Mouse (Mus musculus) hindbrain, embryonic 12.5 days (tissue): ENCODE results near the gene Lman2. TPM values are rescaled to one million over a fixed set of nuclear protein-coding genes. Genes with fewer than 3 reads are reported as not detected.

Source experiments
- ATAC-seq: fragments of 200-750 bp; cut with Nextera tagmentation; 2 replicates; pipeline ENCODE4 v1.8.0; 2017; ENCODE audit warnings: moderate TSS enrichment; ENCODE audit not compliant: low FRiP score
- H3K27ac ChIP-seq: fragments of 300-500 bp; sonication (generic); 2 replicates; pipeline ENCODE4 v1.5.1; 2016; ENCODE audit warnings: mild to moderate bottlenecking
- H3K27me3 ChIP-seq: fragments of 300-500 bp; sonication (generic); 2 replicates; pipeline ENCODE4 v1.6.1; 2016; ENCODE audit warnings: mild to moderate bottlenecking
- H3K36me3 ChIP-seq: fragments of 300-500 bp; sonication (generic); 2 replicates; pipeline ENCODE4 v1.6.1; 2016; ENCODE audit warnings: mild to moderate bottlenecking
- H3K4me1 ChIP-seq: fragments of 300-500 bp; sonication (generic); 2 replicates; pipeline ENCODE4 v1.6.1; 2016
- H3K4me2 ChIP-seq: fragments of 300-500 bp; sonication (generic); replicated peaks from 2 replicates; pipeline ENCODE4 v1.6.1; 2016; ENCODE audit warnings: mild to moderate bottlenecking
- H3K4me3 ChIP-seq: fragments of 300-500 bp; sonication (generic); 2 replicates; pipeline ENCODE4 v1.5.1; 2016; ENCODE audit warnings: mild to moderate bottlenecking
- H3K9ac ChIP-seq: fragments of 300-500 bp; sonication (generic); 2 replicates; pipeline ENCODE4 v1.6.1; 2016; ENCODE audit warnings: mild to moderate bottlenecking, moderate library complexity
- H3K9me3 ChIP-seq: fragments of 300-500 bp; sonication (generic); replicated peaks from 2 replicates; pipeline ENCODE4 v1.6.1; 2016; ENCODE audit warnings: mild to moderate bottlenecking
- WGBS: fragments of 180-500 bp; shearing (Covaris S2); methylation state at CpG from one replicate; pipeline ENCODE4 v1.1.7; 2016; 5-methylcytosine and 5-hydroxymethylcytosine counted together
- polyA plus RNA-seq: library from polyadenylated mRNA; unstranded; fragments of >200 nt; fragmentation: Nextera tagmentation; extraction: Ambion mirVana; gene quantifications from 2 replicates; pipeline ENCODE4 v1.2.1, GENCODE M21; 2016

Gene Lman2
- polyA plus RNA-seq, 1 experiment from 2014 or later = 88.1 TPM

DNA sequence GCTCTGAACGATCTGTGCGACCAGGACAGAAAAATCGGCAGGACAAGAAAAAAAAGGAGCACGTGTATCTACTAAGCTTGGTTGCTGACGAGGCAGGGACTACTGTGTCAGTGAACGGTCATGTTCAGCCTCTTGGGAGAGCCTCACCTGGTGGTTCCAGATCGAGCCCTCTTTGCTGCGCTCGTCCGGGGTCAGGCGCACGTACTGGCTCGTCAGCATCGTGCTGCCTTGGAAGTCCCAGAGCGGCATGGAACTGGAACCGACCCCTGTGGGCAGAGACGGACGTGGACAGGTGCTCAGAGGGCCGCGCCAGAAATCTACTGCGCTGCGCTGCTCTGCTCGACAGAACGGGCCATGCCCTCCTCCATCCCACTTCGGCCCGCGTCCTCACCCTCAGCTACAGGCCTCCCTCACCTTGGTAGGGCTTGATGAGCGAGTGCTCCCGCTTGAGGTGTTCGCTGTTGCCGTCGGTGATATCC is 570 bp downstream of the Lman2 start:
- peak overlapping the region; percentile 97 for H3K4me3 ChIP-seq
- H3K27me3 ChIP-seq = 0 out of 2 replicates have a peak, but pooled peaks cover 5% of the 10 kb centered on the region
- H3K9ac ChIP-seq = peak overlapping the region; percentile 92
- peak; percentile 62; the same call in 1 of the 2 replicates for ATAC-seq
- peaks cover 19% of the 10 kb centered on the region for H3K4me1 ChIP-seq
- 1% methylated on average over 32 of the region's 32 CpGs for WGBS
- H3K4me2 ChIP-seq = peak overlapping the region; percentile 91
- H3K9me3 ChIP-seq = no peaks in the 10 kb centered on the region
- H3K27ac ChIP-seq = peak overlapping the region; percentile 93
- H3K36me3 ChIP-seq = peaks cover 24% of the 10 kb centered on the region

DNA sequence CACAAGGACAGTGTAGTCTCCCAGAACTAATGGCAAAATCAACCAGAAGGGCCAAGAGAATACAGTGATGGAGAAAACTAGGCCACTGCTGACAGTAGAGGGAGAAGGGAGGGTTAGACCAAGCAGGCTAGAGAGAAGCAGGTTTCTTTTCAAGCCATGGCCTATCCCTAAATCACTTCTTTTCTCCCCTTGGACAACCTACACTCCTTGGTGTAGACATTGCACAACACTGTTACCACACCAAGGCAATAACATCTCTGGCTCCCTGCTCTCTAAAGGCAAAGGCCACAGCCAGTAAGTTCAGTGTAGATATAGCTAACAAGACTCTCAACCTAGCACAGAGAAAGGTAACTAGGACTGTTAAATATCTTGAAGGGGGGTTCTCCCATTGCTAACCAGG is 1.4 kb downstream of the Lman2 start:
- Histone ChIP-seq H3K4me2 (peak overlapping the region; percentile 91), H3K9me3 (no peaks in the 10 kb centered on the region), H3K4me3 (peak overlapping the region; percentile 97), H3K4me1 (peaks cover 19% of the 10 kb centered on the region), H3K36me3 (peaks cover 32% of the 10 kb centered on the region), H3K27ac (no peak overlapping the region), H3K27me3 (0 out of 2 replicates have a peak, but pooled peaks cover 5% of the 10 kb centered on the region), H3K9ac (peak overlapping the region; percentile 92; the same call in 1 of the 2 replicates)
- no peak for ATAC-seq

DNA sequence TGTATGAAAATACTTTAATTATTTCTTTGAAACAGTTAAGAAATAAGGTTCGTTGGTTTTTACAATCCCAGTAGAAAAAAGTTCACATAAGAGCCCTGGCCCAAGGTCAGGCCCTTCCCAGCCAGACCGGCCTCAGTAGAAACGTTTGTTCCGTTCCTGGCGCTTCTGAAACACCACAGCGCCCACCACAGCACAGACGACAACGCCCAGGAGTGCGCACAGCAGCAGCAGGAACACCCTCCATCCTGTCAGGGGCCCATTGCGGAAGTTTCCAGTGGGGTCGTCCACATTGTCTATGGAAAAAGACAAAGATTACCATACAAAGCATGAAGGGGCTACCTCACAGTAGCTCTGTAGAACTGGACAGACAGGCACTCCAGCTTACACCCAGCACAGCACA is 15.8 kb downstream of the Lman2 start:
- WGBS = 86% methylated on average over 11 of the region's 11 CpGs
- ATAC-seq = no peak
- Histone ChIP-seq H3K4me3 (no peak overlapping the region), H3K27ac (no peak overlapping the region), H3K27me3 (no peaks in the 10 kb centered on the region), H3K9me3 (no peaks in the 10 kb centered on the region), H3K4me2 (no peak overlapping the region), H3K36me3 (peaks cover 75% of the 10 kb centered on the region), H3K4me1 (no peaks in the 10 kb centered on the region), H3K9ac (no peak overlapping the region)

DNA sequence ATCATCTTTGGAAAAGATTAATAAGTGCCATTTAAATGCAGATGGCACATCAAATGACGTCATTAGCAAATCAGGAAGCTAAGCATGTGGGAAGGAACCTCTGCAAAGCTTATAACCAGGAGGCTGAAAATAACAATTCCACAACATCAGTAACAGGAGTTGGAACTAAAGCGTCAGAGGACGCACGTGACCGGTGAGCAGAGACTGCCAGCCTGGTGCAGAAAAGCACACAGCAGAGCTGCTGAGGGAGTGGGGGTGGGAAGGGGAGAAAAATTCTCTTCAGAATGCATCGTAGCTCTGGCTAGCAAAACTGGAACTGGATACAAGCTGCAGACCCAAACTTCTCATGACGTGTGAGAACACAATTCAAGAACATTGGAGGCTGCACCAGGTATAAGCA is 18.3 kb downstream of the Lman2 start:
- Histone ChIP-seq H3K9ac (no peak overlapping the region), H3K4me1 (no peaks in the 10 kb centered on the region), H3K27ac (no peak overlapping the region), H3K4me2 (no peak overlapping the region), H3K9me3 (no peaks in the 10 kb centered on the region), H3K4me3 (no peak overlapping the region), H3K27me3 (no peaks in the 10 kb centered on the region), H3K36me3 (peaks cover 56% of the 10 kb centered on the region)
- 89% methylated on average over 7 of the region's 7 CpGs for WGBS
- no peak for ATAC-seq

DNA sequence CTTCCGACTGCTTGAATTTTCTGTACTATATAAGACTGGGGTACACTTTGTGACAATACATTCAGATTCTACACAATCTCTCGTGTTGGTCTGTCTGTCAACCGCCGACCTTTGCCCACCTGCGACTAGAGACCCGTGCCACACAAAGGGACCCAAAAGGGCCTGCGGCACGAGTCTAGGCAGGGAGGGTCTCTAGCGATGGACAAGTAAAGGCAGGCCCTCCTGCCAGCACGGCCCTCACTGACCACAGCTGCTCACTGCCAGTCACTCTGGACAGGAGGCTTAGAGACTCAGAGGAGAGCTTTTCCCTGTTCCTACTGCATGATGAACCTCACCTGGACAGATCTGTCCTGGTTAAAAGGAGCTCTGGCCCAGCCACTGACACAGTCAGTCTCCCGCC is 20.1 kb downstream of the Lman2 start:
- H3K4me2 ChIP-seq = no peak overlapping the region
- no peaks in the 10 kb centered on the region for H3K27me3 ChIP-seq
- no peak overlapping the region for H3K4me3 ChIP-seq
- no peak overlapping the region for H3K27ac ChIP-seq
- WGBS = 38% methylated on average over 11 of the region's 11 CpGs
- peaks cover 39% of the 10 kb centered on the region for H3K36me3 ChIP-seq
- H3K9me3 ChIP-seq = no peaks in the 10 kb centered on the region
- ATAC-seq = no peak
- no peaks in the 10 kb centered on the region for H3K4me1 ChIP-seq
- H3K9ac ChIP-seq = no peak overlapping the region

DNA sequence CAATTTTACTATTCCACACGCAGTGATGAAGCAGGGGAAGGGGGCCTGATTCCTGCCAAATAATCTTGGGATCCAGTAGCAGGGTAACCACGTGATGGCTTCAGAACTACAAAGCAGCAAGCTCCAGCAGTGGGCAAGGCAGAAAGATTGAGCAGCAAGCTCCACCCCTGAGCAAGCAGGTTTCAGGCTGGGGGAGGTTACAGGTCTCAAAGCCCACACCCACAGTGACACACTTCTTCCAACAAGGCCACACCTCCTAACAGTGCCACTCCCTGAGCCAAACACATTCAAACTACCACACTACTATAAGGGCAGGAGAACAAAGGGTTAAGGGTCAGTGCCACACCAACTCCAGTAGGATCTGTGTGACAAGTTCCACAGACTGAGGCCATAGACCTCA is 23.3 kb downstream of the Lman2 start:
- Histone ChIP-seq H3K9me3 (no peaks in the 10 kb centered on the region), H3K27me3 (no peaks in the 10 kb centered on the region), H3K4me1 (no peaks in the 10 kb centered on the region), H3K4me3 (no peak overlapping the region), H3K9ac (no peak overlapping the region), H3K4me2 (no peak overlapping the region), H3K27ac (no peak overlapping the region), H3K36me3 (peaks cover 7% of the 10 kb centered on the region)
- WGBS = 40% methylated on average over 2 of the region's 2 CpGs
- no peak for ATAC-seq

DNA sequence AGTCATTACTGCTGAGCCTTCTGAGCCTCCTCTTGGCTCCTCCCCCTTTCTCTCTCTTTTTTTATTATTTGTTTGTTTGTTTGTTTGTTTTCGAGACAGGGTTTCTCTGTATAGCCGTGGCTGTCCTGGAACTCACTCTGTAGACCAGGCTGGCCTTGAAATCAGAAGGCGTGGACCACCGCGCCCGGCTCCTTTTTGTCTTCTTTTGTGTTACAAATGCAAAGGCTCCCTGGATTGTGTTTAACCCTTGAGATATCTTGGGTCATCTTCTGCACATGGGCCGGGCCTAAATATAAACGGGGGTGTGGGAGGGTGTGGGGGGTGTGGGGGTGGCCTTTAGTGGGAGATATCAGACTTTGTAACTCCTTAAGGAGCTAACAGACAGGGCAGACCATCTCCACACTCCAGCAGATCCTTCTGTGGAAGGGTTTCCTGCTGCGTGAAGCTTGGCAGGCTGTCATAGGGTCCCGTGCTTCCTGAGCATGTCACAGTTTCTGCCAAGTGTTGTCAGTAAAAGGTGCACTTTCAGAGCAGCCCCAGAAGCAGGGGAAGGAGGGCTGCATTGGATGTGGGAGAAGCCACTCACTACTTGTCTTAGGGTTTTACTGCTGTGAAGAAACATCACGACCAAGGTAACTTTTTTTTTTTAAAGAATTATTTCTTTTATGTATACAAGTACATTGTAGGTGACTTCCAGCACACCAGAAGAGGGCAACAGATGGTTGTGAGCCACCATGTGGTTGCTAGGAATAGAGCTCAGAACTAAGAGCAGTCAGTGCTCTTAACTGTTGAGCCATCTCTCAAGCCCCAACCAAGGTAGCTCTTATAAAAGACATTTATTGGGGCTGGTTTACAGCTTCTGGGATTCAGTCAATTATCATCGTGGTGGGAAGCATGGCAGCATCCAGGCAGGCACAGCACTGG is 24.2 kb downstream of the Lman2 start:
- Histone ChIP-seq H3K27ac (no peak overlapping the region), H3K27me3 (no peaks in the 10 kb centered on the region), H3K36me3 (no peaks in the 10 kb centered on the region), H3K4me2 (no peak overlapping the region), H3K9ac (no peak overlapping the region), H3K4me3 (no peak overlapping the region), H3K4me1 (no peaks in the 10 kb centered on the region), H3K9me3 (no peaks in the 10 kb centered on the region)
- ATAC-seq = no peak
- 62% methylated on average over 12 of the region's 12 CpGs for WGBS

DNA sequence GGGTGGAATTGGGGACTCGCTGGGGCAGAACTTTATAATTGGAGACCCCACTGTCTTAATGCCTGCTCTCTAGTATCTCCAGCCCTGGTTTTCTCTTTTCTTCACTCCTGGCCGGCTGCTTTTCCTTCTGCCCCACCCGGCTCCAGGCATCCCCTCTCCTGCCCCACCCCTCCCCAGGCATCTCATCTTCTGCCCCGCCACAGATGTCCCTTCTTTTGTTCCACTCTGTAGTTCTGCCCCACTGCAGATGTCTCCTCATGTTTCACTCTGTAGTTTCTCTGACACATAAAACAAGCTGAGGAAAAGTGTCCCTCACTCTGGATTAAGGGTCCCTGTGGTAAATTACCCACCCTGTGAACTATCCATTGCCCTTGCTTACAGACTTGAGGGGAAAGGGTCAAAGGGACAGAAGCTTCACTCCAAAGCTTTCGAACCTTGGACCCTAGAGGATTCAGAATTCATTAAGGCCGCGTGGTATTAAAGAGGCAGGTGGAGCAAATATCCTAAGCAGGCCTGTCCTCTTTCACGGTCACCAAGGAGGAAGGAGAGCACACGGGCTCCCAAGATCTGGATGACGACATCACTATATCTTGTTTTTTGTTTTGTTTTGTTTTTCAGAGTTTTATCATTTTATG is 25.1 kb downstream of the Lman2 start:
- Histone ChIP-seq H3K9ac (no peak overlapping the region), H3K9me3 (no peaks in the 10 kb centered on the region), H3K4me2 (no peak overlapping the region), H3K36me3 (no peaks in the 10 kb centered on the region), H3K4me3 (no peak overlapping the region), H3K27me3 (no peaks in the 10 kb centered on the region), H3K4me1 (no peaks in the 10 kb centered on the region), H3K27ac (no peak overlapping the region)
- 67% methylated on average over 9 of the region's 10 CpGs for WGBS
- ATAC-seq = no peak

DNA sequence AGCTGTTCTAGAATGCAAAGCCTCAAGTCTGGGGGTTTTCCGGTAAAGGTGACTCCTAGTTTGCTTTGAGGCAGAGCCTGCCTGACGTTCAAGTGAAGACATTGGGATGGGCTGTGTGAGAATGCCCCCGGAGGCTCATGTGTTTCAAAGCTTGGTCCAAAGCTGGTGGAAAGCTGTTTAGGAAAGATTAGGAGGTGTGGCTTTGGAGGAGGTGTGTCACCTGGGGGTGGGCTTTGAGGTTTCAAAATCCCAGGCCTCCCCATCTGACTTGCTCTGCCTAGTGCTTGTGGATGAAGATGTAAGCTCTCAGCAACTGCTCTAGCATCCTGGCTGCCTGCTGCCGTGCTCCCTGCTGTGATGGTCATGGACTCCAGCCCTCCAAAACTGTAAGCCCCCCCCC is 26.9 kb downstream of the Lman2 start:
- no peaks in the 10 kb centered on the region for H3K36me3 ChIP-seq
- H3K9ac ChIP-seq = no peak overlapping the region
- peaks cover 5% of the 10 kb centered on the region for H3K4me1 ChIP-seq
- no peak overlapping the region for H3K4me2 ChIP-seq
- H3K4me3 ChIP-seq = no peak overlapping the region
- WGBS = 91% methylated on average over 4 of the region's 4 CpGs
- H3K27ac ChIP-seq = no peak overlapping the region
- H3K27me3 ChIP-seq = no peaks in the 10 kb centered on the region
- H3K9me3 ChIP-seq = no peaks in the 10 kb centered on the region
- ATAC-seq = no peak

DNA sequence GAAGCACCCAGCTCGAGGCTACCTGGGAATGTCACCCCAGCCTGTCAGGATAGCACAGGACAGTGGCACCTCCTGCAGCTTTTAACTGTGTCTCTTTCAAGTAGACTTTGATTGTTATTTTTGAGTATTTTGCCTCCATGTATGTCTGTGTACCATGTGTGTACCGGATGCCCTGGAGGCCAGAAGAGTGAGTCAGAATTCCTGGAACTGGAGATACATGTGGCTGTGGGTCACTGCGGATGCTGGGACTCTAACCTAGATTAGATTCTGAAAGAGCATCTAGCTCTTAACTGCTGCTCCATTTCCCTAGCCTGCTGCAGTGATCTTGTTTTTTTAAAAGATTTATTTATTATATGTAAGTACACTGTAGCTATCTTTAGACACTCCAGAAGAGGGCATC is 30.3 kb downstream of the Lman2 start:
- Histone ChIP-seq H3K36me3 (no peaks in the 10 kb centered on the region), H3K4me3 (no peak overlapping the region), H3K9me3 (no peaks in the 10 kb centered on the region), H3K27ac (no peak overlapping the region), H3K4me1 (peaks cover 30% of the 10 kb centered on the region), H3K9ac (no peak overlapping the region), H3K4me2 (no peak overlapping the region), H3K27me3 (no peaks in the 10 kb centered on the region)
- ATAC-seq = no peak
- 94% methylated on average over 3 of the region's 3 CpGs for WGBS

DNA sequence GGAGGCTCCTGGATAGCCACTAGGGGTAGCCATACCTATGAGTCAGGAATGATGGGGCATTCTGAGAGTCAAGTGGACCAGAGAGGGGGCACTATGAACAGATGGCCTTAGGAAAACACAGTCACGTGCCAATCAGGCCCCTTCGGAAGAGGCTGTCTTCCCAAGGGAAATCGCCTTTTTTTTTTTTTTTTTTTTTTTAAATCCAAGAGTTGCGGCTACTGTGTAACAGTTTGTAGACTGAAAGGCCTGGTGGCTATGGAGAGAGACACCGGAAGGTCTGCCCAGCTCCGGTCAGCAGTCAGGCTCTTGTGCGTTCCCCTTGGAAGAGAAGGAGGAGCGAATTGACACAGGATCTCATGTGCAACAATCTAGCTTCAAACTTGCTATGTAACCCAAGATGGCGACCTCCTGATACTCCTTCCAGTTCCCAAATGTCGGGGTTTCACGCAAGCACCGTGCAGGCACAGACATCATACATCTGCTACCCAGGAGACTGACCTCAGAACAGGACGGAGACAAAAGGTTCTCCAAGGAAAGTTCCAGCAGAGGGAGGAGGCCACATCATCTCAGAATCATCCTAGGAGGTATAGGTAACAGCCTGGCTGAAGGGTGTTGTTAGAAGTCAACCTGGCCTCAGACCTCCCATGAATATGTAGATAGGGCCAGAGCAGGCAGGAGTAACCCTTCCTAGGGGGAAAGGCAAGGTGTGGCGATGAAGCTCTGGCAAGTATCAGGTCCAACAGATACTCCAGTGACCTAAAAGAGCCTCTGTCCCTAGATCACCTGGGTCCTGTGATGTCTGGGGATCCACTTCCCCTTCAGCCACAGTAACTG is 31.8 kb downstream of the Lman2 start:
- Histone ChIP-seq H3K4me1 (peaks cover 34% of the 10 kb centered on the region), H3K27me3 (no peaks in the 10 kb centered on the region), H3K36me3 (peaks cover 5% of the 10 kb centered on the region), H3K4me2 (peak overlapping the region; percentile 92), H3K4me3 (peak overlapping the region; percentile 74), H3K27ac (peak overlapping the region; percentile 89), H3K9me3 (no peaks in the 10 kb centered on the region), H3K9ac (peak overlapping the region; percentile 74)
- 38% methylated on average over 14 of the region's 14 CpGs for WGBS
- ATAC-seq = no peak
